Mouse (Mus musculus) 416B (cell line): ENCODE data around the gene Chtf18.
A peak's percentile ranks its signal among the peaks of the same experiment; 100 is the strongest.

ENCODE experiments used
- DNase-seq: peaks from one replicate; pipeline ENCODE4 v3.0.0; 2011; ENCODE audit warnings: low read depth

The Chtf18 gene

GRCm38 (mm10) chr17:25735246-25735645 is 8.0 kb upstream of the Chtf18 start:
- no peak for DNase-seq

GRCm38 (mm10) chr17:25732082-25732481 is 4.9 kb upstream of the Chtf18 start:
- DNase-seq, result peak; percentile 89

- DNase-seq, result no peak
These were observed 721 bp upstream of the Chtf18 start for GRCm38 (mm10) chr17:25728009-25728270.

- no peak for DNase-seq
These were observed 2.0 kb downstream of the Chtf18 start for GRCm38 (mm10) chr17:25725264-25725663.

GRCm38 (mm10) chr17:25723919-25724318 is 3.3 kb downstream of the Chtf18 start:
- peak; percentile 57 for DNase-seq

- DNase-seq, result no peak
These were observed 3.7 kb downstream of the Chtf18 start for GRCm38 (mm10) chr17:25723470-25723869.

- no peak for DNase-seq
These were observed 5.7 kb downstream of the Chtf18 start for GRCm38 (mm10) chr17:25721476-25721875.

GRCm38 (mm10) chr17:25717691-25718090 is 9.5 kb downstream of the Chtf18 start:
- DNase-seq, result no peak

GRCm38 (mm10) chr17:25716711-25717637 is 10.2 kb downstream of the Chtf18 start, which contains the start of gene Gng13:
Gene Gng13 (plus strand): TSS chr17:25717171.
- DNase-seq, result no peak

GRCm38 (mm10) chr17:25716130-25716529 is 11.1 kb downstream of the Chtf18 start:
- no peak for DNase-seq

- DNase-seq, result no peak
These were observed 11.6 kb downstream of the Chtf18 start for GRCm38 (mm10) chr17:25715627-25716026.

GRCm38 (mm10) chr17:25711136-25711535 is 16.1 kb downstream of the Chtf18 start:
- peak; percentile 11 for DNase-seq

- no peak for DNase-seq
These were observed 17.2 kb downstream of the Chtf18 start for GRCm38 (mm10) chr17:25709994-25710393.

GRCm38 (mm10) chr17:25700863-25701496 is 26.2 kb downstream of the Chtf18 start:
- peak; percentile 39 for DNase-seq

- DNase-seq, result peak; percentile 63
These were observed 28.8 kb downstream of the Chtf18 start for GRCm38 (mm10) chr17:25698446-25698845.

GRCm38 (mm10) chr17:25696263-25696662 is 31.0 kb downstream of the Chtf18 start:
- no peak for DNase-seq

- no peak for DNase-seq
These were observed 38.3 kb downstream of the Chtf18 start for GRCm38 (mm10) chr17:25688922-25689321.

GRCm38 (mm10) chr17:25686323-25686722 is 40.9 kb downstream of the Chtf18 start:
- peak; percentile 24 for DNase-seq

- DNase-seq, result no peak
These were observed 45.6 kb downstream of the Chtf18 start for GRCm38 (mm10) chr17:25681636-25682035.

GRCm38 (mm10) chr17:25679818-25680217 is 47.4 kb downstream of the Chtf18 start:
- DNase-seq, result no peak

GRCm38 (mm10) chr17:25677969-25678368 is 49.2 kb downstream of the Chtf18 start:
- DNase-seq, result no peak

GRCm38 (mm10) chr17:25672982-25673381 is 54.2 kb downstream of the Chtf18 start:
- no peak for DNase-seq
